Mouse (Mus musculus) frontal cortex, postnatal 25 days (tissue): Measurements from ENCODE around the gene Adgrl2.

Experiments used
- DNase-seq, 2 experiments: peaks; one replicate each; pipeline ENCODE4 v3.0.0; 2022; ENCODE audit warnings: low spot score in 2 of 2

Adgrl2 gene

DNA sequence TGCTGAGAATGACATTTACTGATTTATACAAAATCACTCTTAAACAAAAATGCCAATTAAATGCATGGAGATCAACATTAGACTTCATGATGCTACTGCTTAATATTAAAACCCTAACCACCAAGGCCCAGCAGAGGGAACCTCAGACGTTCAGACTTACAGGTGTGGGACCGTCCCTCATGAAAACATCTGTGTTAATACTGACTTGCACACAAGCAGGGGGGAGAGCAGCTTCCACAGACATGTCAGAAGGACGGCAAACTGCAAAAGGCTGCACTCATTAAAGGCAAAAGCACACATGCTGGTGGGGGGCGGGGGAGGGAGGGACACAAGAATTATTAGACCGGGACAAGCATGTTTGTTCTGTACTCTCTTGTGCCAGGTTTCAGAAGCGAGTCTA is 168.7 kb downstream of the Adgrl2 start:
- DNase-seq: no peak

DNA sequence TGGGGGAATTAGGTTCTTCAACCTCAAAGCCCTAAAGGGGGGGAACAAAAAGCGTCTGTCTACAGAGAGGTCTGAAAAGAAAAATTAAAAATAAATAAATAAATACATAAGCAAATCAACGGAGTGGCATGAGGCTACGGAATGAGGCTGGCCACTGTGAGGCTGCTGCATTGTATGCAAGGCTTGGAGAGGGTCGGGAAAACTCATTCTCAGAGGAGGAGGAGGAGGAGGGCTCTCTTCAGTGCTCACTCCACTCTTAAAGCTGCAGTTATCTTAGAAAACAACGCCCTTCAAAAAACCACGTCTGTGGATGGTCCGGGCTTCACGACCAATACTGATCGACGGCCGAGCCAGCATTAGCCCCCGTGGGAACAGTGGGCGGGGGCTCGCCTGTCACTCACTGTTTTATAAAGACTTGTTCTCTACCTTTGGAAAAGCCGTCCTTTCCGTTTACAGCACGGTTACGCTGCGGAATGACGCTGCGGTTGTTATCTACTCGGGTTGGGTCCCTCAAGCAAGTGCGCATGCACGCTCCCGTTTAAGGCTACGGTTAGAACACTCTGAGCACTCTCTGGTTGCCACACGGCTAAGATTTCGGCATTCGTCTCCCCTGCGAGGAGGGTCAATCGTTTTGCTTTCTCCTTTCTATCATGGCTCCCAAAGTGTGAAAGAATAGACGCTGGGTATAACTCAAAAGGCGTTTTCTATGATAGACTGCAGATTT is 170.9 kb downstream of the Adgrl2 start:
- DNase-seq: no peak

- no peak for DNase-seq
Observed at GRCm38 (mm10) chr3:148818414-148819105, 171.8 kb downstream of the Adgrl2 start.

- DNase-seq: no peak
Observed at GRCm38 (mm10) chr3:148817491-148817890, 172.9 kb downstream of the Adgrl2 start.

DNA sequence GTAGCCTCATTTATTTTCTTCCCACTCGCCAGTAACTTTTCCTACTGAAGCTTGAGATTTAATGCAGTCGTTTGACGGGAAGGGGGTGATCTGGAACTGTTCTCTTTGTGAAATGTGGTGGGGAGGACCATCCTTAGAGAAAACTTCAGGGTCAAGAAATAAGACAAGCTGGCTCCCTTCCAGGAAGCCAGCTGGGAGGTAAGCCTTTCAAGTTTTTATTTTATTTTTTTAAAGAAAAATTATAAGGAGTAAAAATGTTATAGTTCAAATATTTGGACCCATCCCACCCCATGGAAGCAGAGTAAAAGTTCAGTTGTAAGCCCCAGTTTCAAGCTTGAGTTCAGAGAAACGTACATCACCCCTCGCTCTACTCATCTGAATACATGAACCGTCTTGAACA is 177.2 kb downstream of the Adgrl2 start:
- no peak for DNase-seq

DNA sequence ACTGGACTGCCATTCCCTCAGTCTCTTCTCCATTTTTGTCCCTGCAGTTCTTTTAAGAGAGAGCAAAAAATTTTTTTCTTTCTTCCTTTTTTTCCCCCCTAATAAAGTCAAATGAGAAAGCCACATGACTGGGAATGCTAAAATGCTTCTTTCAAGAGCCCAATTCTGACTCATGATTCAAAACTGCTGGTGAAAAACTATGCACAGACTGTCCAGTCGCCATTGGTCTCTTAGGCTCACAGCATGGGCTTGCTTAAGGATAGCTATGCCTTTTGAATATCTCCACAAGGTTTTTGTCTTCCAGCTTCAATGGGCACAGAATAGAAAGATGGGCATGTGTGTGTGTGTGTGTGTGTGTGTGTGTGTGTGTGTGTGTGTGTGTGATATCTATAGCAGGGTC is 178.3 kb downstream of the Adgrl2 start:
- no peak for DNase-seq

DNA sequence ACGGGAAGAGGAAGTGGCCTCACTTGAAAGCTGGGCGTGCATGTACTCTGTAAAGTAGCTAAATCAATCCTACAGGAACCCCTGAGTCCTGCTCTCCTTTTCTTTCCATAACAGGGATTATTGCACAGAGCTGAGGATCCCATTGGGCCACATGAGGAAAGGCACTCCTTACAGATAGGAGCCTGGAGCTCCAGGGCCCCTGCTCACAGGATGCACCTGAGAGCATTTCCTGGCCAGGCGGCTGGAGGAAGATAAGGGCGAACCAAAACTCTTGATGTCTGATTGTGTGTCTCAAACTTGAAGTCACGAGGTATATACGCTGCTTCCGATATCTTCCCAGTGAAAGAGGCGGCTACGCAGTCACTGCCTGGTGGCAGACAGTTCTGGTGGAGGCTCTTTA is 183.4 kb downstream of the Adgrl2 start:
- DNase-seq: no peak

- DNase-seq: no peak
Observed at GRCm38 (mm10) chr3:148793286-148793913, 197.0 kb downstream of the Adgrl2 start.

- no peak for DNase-seq
Observed at GRCm38 (mm10) chr3:148770310-148770709, 220.0 kb downstream of the Adgrl2 start.
